ENCODE assay signal across 12 mouse cellular contexts in the genomic region with DNA sequence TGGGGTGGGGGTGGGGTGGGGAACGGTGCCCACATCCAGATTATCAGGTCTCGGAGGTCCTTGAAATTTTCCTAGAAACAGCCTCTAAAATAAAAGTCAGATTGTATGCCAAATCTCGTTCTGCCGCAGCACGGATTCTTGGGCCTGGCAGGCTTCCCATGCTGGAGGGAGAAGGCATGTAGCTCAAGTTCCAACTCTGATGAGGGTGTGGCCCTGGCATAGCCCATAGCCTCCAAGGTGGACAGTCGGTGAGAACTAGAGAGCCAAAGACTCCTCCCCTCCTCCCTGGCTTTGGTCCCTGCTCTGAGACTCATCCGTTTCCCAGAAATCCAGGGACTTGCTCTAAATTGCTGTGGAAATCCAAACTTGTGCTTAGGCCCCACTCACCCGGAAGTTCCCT.
DNase-seq lines count a peak whose midpoint lies in the region; ATAC-seq lines count a peak whose summit lies in the region.
"Had no signal": no experiment of that assay in that cellular context is flagged by ENCODE, and none has a peak within 500 bp of the region (broad histone marks: within the 10 kb centered on the region; RNA-seq: fewer than 3 reads in every experiment).

No protein-coding gene starts in this region.

- 0 out of 2 replicates have a peak, but pooled peaks cover 4% of the 10 kb centered on the region for H3K27me3 ChIP-seq in limb, embryonic 13.5 days
- H3K27me3 ChIP-seq in limb, embryonic 10.5 days (ENCODE audit: low read depth, poor library complexity, severe bottlenecking) = peaks cover 7% of the 10 kb centered on the region; the same call in 1 of the 2 replicates
- H3K27me3 ChIP-seq: Patski had no signal

- H3K9ac ChIP-seq in limb, embryonic 13.5 days = no peak overlapping the region
- H3K9ac ChIP-seq: liver, embryonic 14.5 days; neural tube, embryonic 13.5 days had no signal

- ATAC-seq in limb, embryonic 13.5 days (ENCODE audit: low FRiP score, low read depth) = peak; percentile 51
- ATAC-seq: Patski had no signal

- no peak overlapping the region for H3K27ac ChIP-seq in limb, embryonic 13.5 days
- H3K27ac ChIP-seq in limb, embryonic 10.5 days = no peak overlapping the region
- H3K27ac ChIP-seq: liver, embryonic 14.5 days; neural tube, embryonic 13.5 days had no signal

- H3K36me3 ChIP-seq in limb, embryonic 13.5 days = no peaks in the 10 kb centered on the region
- H3K36me3 ChIP-seq in limb, embryonic 10.5 days = no peaks in the 10 kb centered on the region
- H3K36me3 ChIP-seq: neural tube, embryonic 13.5 days had no signal

- H3K4me2 ChIP-seq in limb, embryonic 13.5 days (replicated peaks) = no peak overlapping the region
- H3K4me2 ChIP-seq: neural tube, embryonic 13.5 days had no signal

- DNase-seq in limb, embryonic 10.5 days (ENCODE audit: low spot score) = no peak
- DNase-seq in gastrocnemius, postnatal 10 days = peak; percentile 55
- peak; percentile 38 to 42 for DNase-seq in kidney, postnatal 4 days
- peak; percentile 27 for DNase-seq in skeletal muscle tissue, adult 2 months (ENCODE audit: low read depth, low spot score)
- no peak for DNase-seq in embryo, embryonic 9.5 days (ENCODE audit: extremely low spot score)
- no peak for DNase-seq in adipocyte (ENCODE audit: low spot score)
- DNase-seq: cerebellum, adult 11-12 months; thymus, adult 2 months had no signal

- WGBS in limb, embryonic 13.5 days = 61% methylated on average over 8 of the region's 8 CpGs
- WGBS in limb, embryonic 10.5 days = 87% methylated on average over 8 of the region's 8 CpGs

- no peaks in the 10 kb centered on the region for H3K9me3 ChIP-seq in limb, embryonic 13.5 days
- no peaks in the 10 kb centered on the region for H3K9me3 ChIP-seq in limb, embryonic 10.5 days (replicated peaks)
- H3K9me3 ChIP-seq: neural tube, embryonic 13.5 days had no signal

- H3K4me1 ChIP-seq in limb, embryonic 13.5 days = peaks cover 19% of the 10 kb centered on the region; the same call in 1 of the 2 replicates
- peaks cover 42% of the 10 kb centered on the region for H3K4me1 ChIP-seq in limb, embryonic 10.5 days

- H3K4me3 ChIP-seq in limb, embryonic 13.5 days = no peak overlapping the region
- H3K4me3 ChIP-seq in limb, embryonic 10.5 days = no peak overlapping the region
- H3K4me3 ChIP-seq: neural tube, embryonic 13.5 days had no signal

Comparison
In these comparisons a context has a peak if more than half of its experiments do, and no peak if none do; other contexts are left out.
1. DNase-seq: peak in gastrocnemius, postnatal 10 days (single experiment), kidney, postnatal 4 days (2 of 2) and skeletal muscle tissue, adult 2 months (single experiment); none in limb, embryonic 10.5 days (single experiment), embryo, embryonic 9.5 days (single experiment) and adipocyte (single experiment).